Mouse (Mus musculus): ENCODE data around the gene Zfp974. TPM values are rescaled to one million over a fixed set of nuclear protein-coding genes. Genes with fewer than 3 reads are reported as not detected.
"Not testable (repeated sequence)": the region's sequence is repeated elsewhere in the genome, so short reads cannot be mapped to it uniquely, and the experiment has no call there.

The Zfp974 gene
- polyA plus RNA-seq (2015; fragmentation: Nextera tagmentation; extraction: Ambion mirVana), result 8.7 and 8.9 TPM in 2 replicates

- peak; percentile 78 for ATAC-seq (ENCODE audit: borderline replicate concordance, extremely low read depth, low FRiP score, low TSS enrichment)
- Histone ChIP-seq H3K4me1 (peaks cover 13% of the 10 kb centered on the region), H3K27ac (no peak within 1 kb of the TSS), H3K4me2 (peak within 1 kb of the TSS; percentile 75), H3K36me3 (peaks cover 7% of the 10 kb centered on the region; the same call in 1 of the 2 replicates), H3K9ac (peak within 1 kb of the TSS; percentile 68), H3K27me3 (no peaks in the 10 kb centered on the region), H3K9me3 (no peaks in the 10 kb centered on the region), H3K4me3 (peak within 1 kb of the TSS; percentile 71)
- 4% methylated on average over 40 of the region's 40 CpGs for WGBS
These were observed at the start of gene Zfp974 for GRCm38 (mm10) chr7:27928818-27929695. Gene Zfp974 (minus strand): TSS chr7:27929460.

DNA sequence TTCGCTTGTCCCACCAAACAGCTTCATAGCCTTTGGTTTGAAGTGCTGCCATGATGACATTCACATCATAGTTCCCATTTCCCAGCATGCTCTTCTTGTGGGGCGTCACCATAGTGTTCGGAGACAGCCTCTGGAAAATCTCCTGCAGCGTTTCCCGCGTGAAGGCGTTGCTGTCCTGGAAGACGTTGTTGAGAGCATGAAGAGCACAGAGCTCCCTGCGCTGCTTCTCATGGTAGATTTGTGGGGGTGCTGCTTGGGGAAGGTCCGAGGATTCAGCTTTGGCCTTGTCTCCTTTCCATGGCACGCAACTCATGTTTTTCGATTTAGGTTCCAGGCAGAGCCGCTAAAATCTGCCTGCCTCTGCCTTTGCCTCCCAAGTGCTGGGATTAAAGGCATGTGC is 20.2 kb upstream of the Zfp974 start:
- H3K36me3 ChIP-seq; H3K4me3 ChIP-seq; H3K27ac ChIP-seq; H3K27me3 ChIP-seq; H3K4me1 ChIP-seq; ATAC-seq (ENCODE audit: borderline replicate concordance, extremely low read depth, low FRiP score, low TSS enrichment); H3K9ac ChIP-seq; H3K9me3 ChIP-seq; H3K4me2 ChIP-seq: not testable (repeated sequence)
- WGBS, result 88% methylated on average over 13 of the region's 13 CpGs

DNA sequence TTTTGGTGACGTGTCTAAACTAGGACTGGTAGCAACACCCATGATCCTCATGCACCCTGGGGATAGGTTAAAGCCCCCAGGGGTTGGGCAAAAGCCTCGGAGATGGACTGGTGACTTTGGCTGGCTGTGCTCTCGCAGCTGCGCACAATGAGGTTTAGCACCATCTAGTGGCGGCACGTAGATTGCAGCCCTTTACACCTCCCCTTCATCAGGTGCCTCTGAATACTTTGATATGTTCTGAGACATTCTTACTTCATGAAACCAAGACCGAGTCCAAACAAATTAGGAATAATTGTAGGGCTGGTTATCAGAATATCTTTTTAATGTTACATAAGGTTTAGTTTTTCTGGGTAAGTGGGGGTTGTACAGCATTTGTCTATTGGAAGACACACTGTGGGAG is 12.6 kb upstream of the Zfp974 start:
- not testable (repeated sequence) for H3K4me2 ChIP-seq; H3K4me3 ChIP-seq; H3K36me3 ChIP-seq; H3K27ac ChIP-seq; H3K27me3 ChIP-seq; H3K9me3 ChIP-seq; H3K9ac ChIP-seq; ATAC-seq (ENCODE audit: borderline replicate concordance, extremely low read depth, low FRiP score, low TSS enrichment); H3K4me1 ChIP-seq
- 36% methylated on average over 5 of the region's 7 CpGs for WGBS

- H3K9ac ChIP-seq; ATAC-seq (ENCODE audit: borderline replicate concordance, extremely low read depth, low FRiP score, low TSS enrichment); H3K9me3 ChIP-seq; H3K27ac ChIP-seq; H3K4me1 ChIP-seq; H3K27me3 ChIP-seq; H3K36me3 ChIP-seq: not testable (repeated sequence)
- H3K4me2 ChIP-seq, result peak overlapping the region; percentile 55
- 17% methylated on average over 1 of the region's 9 CpGs for WGBS
- peak overlapping the region; percentile 21; the same call in 1 of the 2 replicates for H3K4me3 ChIP-seq
These were observed 4.5 kb upstream of the Zfp974 start for GRCm38 (mm10) chr7:27933800-27934158.

DNA sequence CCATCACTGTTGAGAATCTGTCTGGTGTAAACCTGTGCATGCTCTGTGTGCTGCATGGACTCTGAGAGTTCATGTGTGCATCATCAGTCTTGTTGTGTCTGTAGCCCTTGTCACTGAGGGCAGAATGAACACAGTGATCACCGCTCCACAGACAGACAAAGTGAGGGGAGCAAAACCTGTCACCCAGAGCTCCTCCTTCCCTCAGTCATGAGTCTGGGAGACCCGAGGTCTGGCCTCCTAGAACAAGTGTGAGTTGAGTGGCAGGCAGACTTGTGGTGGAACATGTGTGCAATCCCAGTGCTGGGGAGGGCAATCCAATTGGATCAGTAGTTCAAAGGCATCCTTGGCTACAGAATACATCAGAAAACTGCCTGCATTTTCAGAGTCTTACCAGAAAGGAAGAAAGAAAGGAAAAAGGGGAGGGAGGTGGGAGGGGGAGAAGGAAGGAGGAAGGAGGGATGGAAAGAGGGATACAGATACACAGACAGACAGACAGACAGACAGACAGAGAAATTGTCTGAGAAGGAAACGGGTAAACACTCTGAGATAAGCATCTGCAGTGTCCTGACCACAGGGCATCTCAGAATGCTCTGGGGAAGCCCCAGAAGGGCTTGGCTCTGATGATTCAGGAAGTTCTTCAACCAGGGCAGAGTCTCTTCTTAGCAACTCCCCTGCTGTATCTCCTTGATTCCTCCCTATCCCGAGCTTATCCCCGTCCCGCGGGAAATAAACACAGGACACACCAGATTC is 4.0 kb upstream of the Zfp974 start:
- ATAC-seq (ENCODE audit: borderline replicate concordance, extremely low read depth, low FRiP score, low TSS enrichment), result peak; percentile 49; the same call in 1 of the 2 replicates
- H3K9me3 ChIP-seq, result no peaks in the 10 kb centered on the region
- H3K9ac ChIP-seq, result peak overlapping the region; percentile 51
- peak overlapping the region; percentile 21 for H3K4me3 ChIP-seq
- H3K4me1 ChIP-seq, result peaks cover 10% of the 10 kb centered on the region
- H3K27me3 ChIP-seq, result no peaks in the 10 kb centered on the region
- no peaks in the 10 kb centered on the region for H3K36me3 ChIP-seq
- H3K27ac ChIP-seq, result no peak overlapping the region
- WGBS, result 10% methylated on average over 7 of the region's 7 CpGs
- H3K4me2 ChIP-seq, result peak overlapping the region; percentile 55

- H3K36me3 ChIP-seq, result peaks cover 11% of the 10 kb centered on the region; the same call in 1 of the 2 replicates
- H3K4me3 ChIP-seq; H3K9ac ChIP-seq; H3K9me3 ChIP-seq; H3K4me2 ChIP-seq; ATAC-seq (ENCODE audit: borderline replicate concordance, extremely low read depth, low FRiP score, low TSS enrichment); H3K27me3 ChIP-seq; H3K4me1 ChIP-seq; H3K27ac ChIP-seq: not testable (repeated sequence)
- 42% methylated on average over 4 of the region's 4 CpGs for WGBS
These were observed 2.2 kb downstream of the Zfp974 start for GRCm38 (mm10) chr7:27927041-27927440.

DNA sequence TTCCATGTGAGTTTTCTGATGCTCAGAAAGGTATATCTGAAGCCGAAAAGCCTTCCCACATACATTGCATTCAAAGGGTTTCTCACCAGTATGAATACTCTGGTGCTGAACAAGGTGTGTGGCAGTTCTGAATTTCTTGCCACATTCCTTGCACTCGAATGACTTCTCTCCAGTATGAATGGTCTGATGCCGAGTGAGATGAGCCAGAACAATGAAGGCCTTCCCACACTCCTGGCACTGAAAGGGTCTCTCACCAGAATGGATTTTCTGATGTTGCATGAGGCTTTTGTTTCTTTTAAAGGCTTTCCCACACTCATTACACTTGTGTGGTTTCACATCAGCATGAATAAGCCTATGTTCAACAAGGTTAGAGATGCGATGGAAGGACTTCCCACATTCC is 18.3 kb downstream of the Zfp974 start:
- not testable (repeated sequence) for ATAC-seq (ENCODE audit: borderline replicate concordance, extremely low read depth, low FRiP score, low TSS enrichment); H3K4me3 ChIP-seq; H3K4me1 ChIP-seq; H3K27ac ChIP-seq; H3K9ac ChIP-seq; H3K27me3 ChIP-seq; H3K4me2 ChIP-seq; H3K9me3 ChIP-seq
- peaks cover 28% of the 10 kb centered on the region for H3K36me3 ChIP-seq
- 95% methylated on average over 4 of the region's 4 CpGs for WGBS

DNA sequence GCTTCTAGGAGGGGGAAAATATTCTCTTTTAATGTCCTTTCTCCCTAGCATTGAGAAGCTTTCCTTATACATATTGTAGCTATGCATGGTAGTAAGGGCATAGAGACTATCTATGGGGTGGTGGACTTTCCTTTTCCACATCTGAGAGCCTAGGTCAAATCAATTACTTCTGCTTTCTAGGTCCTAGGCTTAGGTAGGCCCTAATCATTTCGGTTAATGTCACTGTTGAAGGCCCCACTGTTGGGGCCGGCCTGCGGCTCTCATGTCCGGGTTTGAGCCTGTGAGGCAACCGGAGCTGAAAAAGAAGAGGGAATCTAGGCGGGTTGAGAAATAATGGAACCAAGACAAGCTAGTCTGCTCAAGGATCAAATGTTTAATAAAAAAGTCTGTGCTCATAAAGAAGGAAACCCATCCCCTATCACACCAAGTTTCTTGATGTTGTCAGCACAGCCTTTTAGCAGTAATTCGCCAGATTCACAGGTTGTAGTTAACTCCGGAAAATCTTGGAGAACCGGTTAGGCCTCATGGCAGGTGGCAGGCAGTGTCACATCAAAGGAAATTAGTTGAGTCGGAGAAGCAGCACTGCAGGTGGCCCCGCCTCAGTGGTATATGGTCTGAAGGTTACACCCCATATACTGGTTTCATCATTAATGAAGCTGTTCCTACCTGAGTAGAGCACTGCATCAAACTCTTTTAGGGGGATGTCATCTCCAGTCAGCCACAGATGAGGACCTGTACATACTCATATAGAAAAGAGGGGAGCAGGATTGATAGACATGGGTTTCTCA is 24.0 kb downstream of the Zfp974 start:
- ATAC-seq (ENCODE audit: borderline replicate concordance, extremely low read depth, low FRiP score, low TSS enrichment), result no peak
- Histone ChIP-seq H3K27me3 (no peaks in the 10 kb centered on the region), H3K9ac (no peak overlapping the region), H3K9me3 (no peaks in the 10 kb centered on the region), H3K4me2 (no peak overlapping the region), H3K36me3 (peaks cover 8% of the 10 kb centered on the region), H3K4me3 (no peak overlapping the region), H3K27ac (no peak overlapping the region), H3K4me1 (no peaks in the 10 kb centered on the region)
- 63% methylated on average over 11 of the region's 11 CpGs for WGBS

DNA sequence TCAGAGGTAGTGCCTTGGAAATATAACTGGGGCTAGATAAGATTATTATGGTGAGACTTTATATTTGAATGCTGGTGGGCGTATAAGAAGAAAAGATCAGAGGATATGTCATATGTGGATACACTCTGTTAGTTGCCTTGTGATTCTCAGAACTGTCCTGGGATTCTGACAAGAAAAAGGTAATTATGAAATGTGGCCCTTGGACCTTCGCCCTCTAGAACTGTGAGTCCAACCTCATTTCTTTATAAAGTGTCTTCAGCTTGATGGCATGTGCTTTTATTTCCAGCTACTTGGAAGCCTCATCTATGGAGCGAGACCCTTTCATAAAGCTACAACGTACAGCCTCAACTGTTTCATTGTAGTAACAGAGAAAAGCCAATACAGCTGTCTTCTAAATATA is 28.7 kb downstream of the Zfp974 start:
- H3K36me3 ChIP-seq, result no peaks in the 10 kb centered on the region
- H3K4me2 ChIP-seq, result no peak overlapping the region
- no peaks in the 10 kb centered on the region for H3K9me3 ChIP-seq
- H3K4me3 ChIP-seq, result no peak overlapping the region
- no peak for ATAC-seq (ENCODE audit: borderline replicate concordance, extremely low read depth, low FRiP score, low TSS enrichment)
- H3K27ac ChIP-seq, result no peak overlapping the region
- no peaks in the 10 kb centered on the region for H3K4me1 ChIP-seq
- whole genome bisulfite sequencing, result 85% methylated on average over 4 of the region's 4 CpGs
- H3K27me3 ChIP-seq, result no peaks in the 10 kb centered on the region
- no peak overlapping the region for H3K9ac ChIP-seq

GRCm38 (mm10) chr7:27881721-27882120 is 47.5 kb downstream of the Zfp974 start:
- Histone ChIP-seq H3K9ac (no peak overlapping the region), H3K4me3 (no peak overlapping the region), H3K36me3 (peaks cover 54% of the 10 kb centered on the region), H3K4me1 (no peaks in the 10 kb centered on the region), H3K27ac (no peak overlapping the region), H3K27me3 (no peaks in the 10 kb centered on the region), H3K4me2 (no peak overlapping the region), H3K9me3 (no peaks in the 10 kb centered on the region; the same call in 1 of the 2 replicates)
- WGBS, result 84% methylated on average over 4 of the region's 4 CpGs
- no peak for ATAC-seq (ENCODE audit: borderline replicate concordance, extremely low read depth, low FRiP score, low TSS enrichment)

DNA sequence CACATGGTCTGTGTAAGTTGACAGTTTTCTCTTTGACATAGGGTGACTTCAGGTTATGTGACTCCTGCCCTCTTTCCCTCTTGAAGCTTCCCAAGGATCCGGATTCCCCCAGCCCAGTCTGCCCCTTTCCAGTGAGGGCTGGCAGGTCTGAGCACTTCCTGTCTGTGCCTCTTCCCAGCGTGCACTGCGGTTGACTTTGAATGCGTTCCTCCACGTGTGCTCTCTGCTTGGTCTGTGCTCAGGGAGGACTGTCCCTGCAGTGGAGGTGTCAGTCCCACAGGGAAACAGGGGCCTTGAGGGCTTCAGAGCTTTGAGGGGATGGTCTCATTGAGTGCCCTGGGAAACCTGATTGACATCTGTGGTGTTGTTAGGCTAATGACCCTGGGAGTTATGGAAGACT is 66.7 kb downstream of the Zfp974 start:
- H3K9ac ChIP-seq; H3K9me3 ChIP-seq; ATAC-seq (ENCODE audit: borderline replicate concordance, extremely low read depth, low FRiP score, low TSS enrichment); H3K27ac ChIP-seq; H3K4me2 ChIP-seq; H3K27me3 ChIP-seq; H3K4me3 ChIP-seq: not testable (repeated sequence)
- Histone ChIP-seq H3K36me3 (peaks cover 23% of the 10 kb centered on the region; the same call in 1 of the 2 replicates), H3K4me1 (peaks cover 16% of the 10 kb centered on the region)
- 75% methylated on average over 5 of the region's 5 CpGs for WGBS

All from lung, embryonic 15.5 days (tissue).